Mouse (Mus musculus) thymus, adult 2 months (tissue): Measurements from ENCODE around the gene Adam17.
A peak's percentile ranks its signal among the peaks of the same experiment; 100 is the strongest.

Source experiments
- CTCF ChIP-seq: fragments of 200-500 bp; IDR thresholded peaks from 2 replicates; pipeline ENCODE4 v1.5.1; 2012; ENCODE audit warnings: mild to moderate bottlenecking, control low read depth, low read length, moderate library complexity, borderline replicate concordance; ENCODE audit not compliant: control insufficient read depth, poor library complexity, insufficient read depth; ENCODE audit errors: extremely low read depth
- POLR2A ChIP-seq: fragments of 200-500 bp; IDR thresholded peaks from 2 replicates; pipeline ENCODE4 v1.6.1; 2012; ENCODE audit warnings: mild to moderate bottlenecking, low read length, control low read depth, moderate library complexity; ENCODE audit not compliant: control insufficient read depth, poor library complexity, insufficient read depth; ENCODE audit errors: extremely low read depth

DNA sequence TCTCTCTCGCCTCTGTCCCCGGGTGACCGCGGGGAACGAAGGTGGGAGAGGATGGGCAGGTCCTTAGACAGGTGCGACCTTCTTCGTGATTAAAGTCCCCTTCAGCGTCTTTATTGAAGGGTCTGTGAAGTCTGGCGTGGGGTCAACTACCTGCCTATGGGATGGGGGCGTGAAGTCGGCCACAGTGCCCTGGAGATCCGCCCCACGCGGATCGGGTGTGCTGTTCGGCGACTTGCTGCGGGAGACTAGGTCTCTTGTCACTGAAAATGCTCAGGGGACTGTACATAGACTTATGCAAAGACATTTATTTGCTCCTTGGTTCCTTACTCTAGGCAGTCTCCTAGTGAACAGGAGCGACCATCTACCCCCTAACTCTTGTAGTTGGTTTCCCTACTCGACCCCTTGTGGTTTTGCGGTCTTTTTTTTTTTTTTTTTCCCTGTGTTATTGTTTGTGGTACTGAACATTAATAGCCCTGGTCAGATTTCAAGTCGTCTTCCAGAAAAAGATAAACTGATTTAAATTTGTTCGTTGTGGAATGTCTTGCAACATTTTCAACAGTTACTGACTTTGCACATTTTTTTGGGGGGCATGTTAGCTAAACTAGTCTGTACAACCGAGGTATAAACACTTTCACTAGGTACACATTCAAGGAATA, 516 bp upstream of the Adam17 start:
- TF ChIP-seq POLR2A (no peak), CTCF (0 out of 2 replicates have a peak, but pooled peaks have one; percentile 28)
